Mouse (Mus musculus) midbrain, embryonic 15.5 days (tissue): ENCODE results near the gene Rassf3. TPM values are rescaled to one million over a fixed set of nuclear protein-coding genes. Genes with fewer than 3 reads are reported as not detected.
A peak's percentile ranks its signal among the peaks of the same experiment; 100 is the strongest.

Experiments
- ATAC-seq: fragments of 200-750 bp; cut with Nextera tagmentation; replicated peaks from 2 replicates; pipeline ENCODE4 v1.8.0; 2017; ENCODE audit warnings: moderate TSS enrichment
- H3K27ac ChIP-seq: fragments of 300-500 bp; sonication (generic); 2 replicates; pipeline ENCODE4 v1.5.1; 2015; ENCODE audit warnings: mild to moderate bottlenecking, inconsistent platforms
- H3K27me3 ChIP-seq: fragments of 300-500 bp; sonication (generic); replicated peaks from 2 replicates; pipeline ENCODE4 v1.6.1; 2015; ENCODE audit warnings: inconsistent platforms
- H3K36me3 ChIP-seq: fragments of 300-500 bp; sonication (generic); replicated peaks from 2 replicates; pipeline ENCODE4 v1.6.1; 2015; ENCODE audit warnings: inconsistent platforms
- H3K4me1 ChIP-seq: fragments of 300-500 bp; sonication (generic); 2 replicates; pipeline ENCODE4 v1.6.1; 2015; ENCODE audit warnings: inconsistent platforms
- H3K4me2 ChIP-seq: fragments of 300-500 bp; sonication (generic); 2 replicates; pipeline ENCODE4 v1.6.1; 2015; ENCODE audit warnings: inconsistent platforms, mild to moderate bottlenecking, moderate library complexity
- H3K4me3 ChIP-seq: fragments of 300-500 bp; sonication (generic); 2 replicates; pipeline ENCODE4 v1.5.1; 2015; ENCODE audit warnings: mild to moderate bottlenecking, inconsistent platforms
- H3K9ac ChIP-seq: fragments of 300-500 bp; sonication (generic); 2 replicates; pipeline ENCODE4 v1.6.1; 2015; ENCODE audit warnings: mild to moderate bottlenecking, inconsistent platforms
- H3K9me3 ChIP-seq: fragments of 300-500 bp; sonication (generic); 2 replicates; pipeline ENCODE4 v1.6.1; 2016; ENCODE audit warnings: inconsistent platforms
- WGBS: fragments of 180-500 bp; shearing (Covaris S2); methylation state at CpG from one replicate; pipeline ENCODE4 v1.1.7; 2015; ENCODE audit warnings: mixed read lengths; 5-methylcytosine and 5-hydroxymethylcytosine counted together
- polyA plus RNA-seq: library from polyadenylated mRNA; unstranded; fragments of >200 nt; fragmentation: Nextera tagmentation; extraction: Ambion mirVana; gene quantifications from 2 replicates; pipeline ENCODE4 v1.2.1, GENCODE M21; 2015

Gene Rassf3
- polyA plus RNA-seq, 1 experiment from 2014 or later: 4.2 TPM

DNA sequence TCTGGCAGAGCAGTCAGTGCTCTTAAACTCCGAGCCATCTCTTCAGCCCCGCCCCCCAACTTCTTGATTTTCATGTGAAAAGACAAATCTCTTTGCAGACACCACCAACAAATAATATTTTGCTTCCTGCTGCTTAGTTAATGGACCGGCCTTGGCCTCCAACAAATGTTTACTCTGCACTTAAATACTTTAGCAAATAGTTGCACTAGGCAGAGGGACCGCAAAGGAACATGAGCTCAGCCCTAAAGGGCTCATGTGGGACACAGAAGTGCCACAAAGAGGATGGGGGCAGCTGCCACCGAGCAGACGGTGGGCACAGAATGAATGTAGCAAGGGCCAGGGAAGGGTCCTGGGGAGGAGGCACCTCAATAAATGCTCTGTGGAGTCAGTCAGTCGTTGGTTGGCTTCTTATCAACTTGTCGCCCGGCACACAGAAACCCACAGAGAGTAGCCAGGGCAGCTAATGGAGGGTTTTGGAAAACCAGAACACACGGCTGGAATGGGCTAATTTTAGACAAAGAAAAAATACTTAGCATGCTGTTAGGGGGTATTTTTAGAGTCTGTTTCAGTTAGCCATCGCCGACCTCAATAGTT, 44.0 kb downstream of the Rassf3 start:
- Histone ChIP-seq H3K4me3 (no peak overlapping the region), H3K9ac (no peak overlapping the region), H3K27ac (peak overlapping the region; percentile 53; the same call in 1 of the 2 replicates), H3K4me1 (peaks cover 14% of the 10 kb centered on the region), H3K9me3 (no peaks in the 10 kb centered on the region), H3K36me3 (no peaks in the 10 kb centered on the region), H3K27me3 (no peaks in the 10 kb centered on the region), H3K4me2 (no peak overlapping the region)
- ATAC-seq: 0 out of 2 replicates have a peak, but pooled peaks have one; percentile 11
- 48% methylated on average over 12 of the region's 12 CpGs for WGBS

DNA sequence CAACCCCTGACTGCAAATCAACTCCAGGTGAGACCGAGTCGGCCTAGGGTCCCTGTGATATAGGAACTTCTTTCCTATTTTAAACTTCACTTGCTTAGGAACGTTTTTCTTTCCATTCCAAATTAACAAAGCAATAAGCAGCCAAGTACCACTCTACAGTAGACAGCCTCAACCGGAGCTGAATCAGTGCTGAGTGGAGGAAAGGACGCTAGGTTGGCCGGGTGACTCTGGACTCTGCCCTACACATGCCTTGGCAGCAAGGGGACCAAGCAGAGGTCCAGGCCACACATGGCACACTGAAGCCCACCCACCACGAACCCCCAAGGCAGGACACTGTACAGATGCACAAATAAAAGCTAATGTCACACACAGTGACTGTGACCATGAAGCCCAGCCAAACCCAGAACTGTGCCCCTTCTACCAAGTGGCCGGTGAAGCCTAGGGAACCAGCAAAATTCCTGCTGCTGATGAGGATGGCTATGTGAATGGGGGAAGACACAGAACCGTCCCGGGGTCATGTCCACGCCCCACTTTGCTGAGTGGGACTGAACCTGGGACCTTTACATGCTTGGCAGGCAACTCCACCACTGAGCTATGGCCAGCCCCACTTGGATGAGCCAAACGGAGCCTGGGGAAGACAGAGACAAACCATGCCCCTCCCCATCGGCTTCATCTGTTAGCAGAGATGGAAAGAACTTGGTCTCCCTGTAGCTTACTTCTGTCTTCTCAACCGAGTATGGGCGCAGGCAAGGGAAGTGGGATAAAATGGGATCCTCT, 45.2 kb downstream of the Rassf3 start:
- ATAC-seq: no peak
- Histone ChIP-seq H3K4me1 (peaks cover 14% of the 10 kb centered on the region), H3K4me2 (no peak overlapping the region), H3K36me3 (no peaks in the 10 kb centered on the region), H3K27me3 (no peaks in the 10 kb centered on the region), H3K4me3 (no peak overlapping the region), H3K9me3 (no peaks in the 10 kb centered on the region), H3K27ac (no peak overlapping the region), H3K9ac (no peak overlapping the region)
- WGBS: 83% methylated on average over 15 of the region's 15 CpGs

DNA sequence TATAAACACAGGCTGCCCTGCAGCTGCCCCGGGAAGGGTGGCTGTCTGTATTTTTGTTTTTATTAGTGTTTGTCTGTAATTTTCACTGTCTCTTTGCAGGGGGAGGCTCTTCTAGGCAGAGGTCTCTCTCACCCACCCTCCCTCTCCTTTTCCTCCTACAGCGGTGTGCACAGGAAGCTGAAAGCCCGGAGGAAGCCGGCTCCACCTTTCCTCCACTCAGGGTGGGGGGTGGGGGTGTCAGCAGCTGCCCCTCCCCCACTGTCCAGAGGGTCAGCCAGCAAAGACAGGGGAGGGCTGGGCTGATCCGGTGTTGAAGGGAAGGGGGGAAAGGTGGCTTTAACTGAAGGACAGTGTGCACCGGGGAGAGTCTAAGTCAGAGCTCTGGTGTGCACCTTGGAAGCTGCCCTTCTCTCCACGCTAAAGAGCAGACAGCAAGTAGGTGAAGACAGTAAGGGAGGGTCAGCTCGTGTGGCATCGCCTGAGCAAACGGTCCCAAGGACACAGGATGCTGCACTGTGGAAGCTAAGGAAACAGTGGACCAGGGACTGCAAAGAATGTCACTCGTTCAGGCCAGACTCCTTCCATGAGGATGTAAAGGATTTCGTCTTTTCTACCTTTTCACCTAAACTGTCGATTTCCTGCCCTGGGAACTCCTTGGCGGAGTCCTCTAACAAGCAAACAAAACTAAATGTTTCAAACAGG, 46.0 kb downstream of the Rassf3 start:
- ATAC-seq: no peak
- WGBS: 41% methylated on average over 14 of the region's 14 CpGs
- no peaks in the 10 kb centered on the region for H3K9me3 ChIP-seq
- no peak overlapping the region for H3K27ac ChIP-seq
- no peak overlapping the region for H3K9ac ChIP-seq
- peaks cover 14% of the 10 kb centered on the region for H3K4me1 ChIP-seq
- H3K36me3 ChIP-seq: no peaks in the 10 kb centered on the region
- no peak overlapping the region for H3K4me3 ChIP-seq
- no peak overlapping the region; the same call in 1 of the 2 replicates for H3K4me2 ChIP-seq
- H3K27me3 ChIP-seq: no peaks in the 10 kb centered on the region

DNA sequence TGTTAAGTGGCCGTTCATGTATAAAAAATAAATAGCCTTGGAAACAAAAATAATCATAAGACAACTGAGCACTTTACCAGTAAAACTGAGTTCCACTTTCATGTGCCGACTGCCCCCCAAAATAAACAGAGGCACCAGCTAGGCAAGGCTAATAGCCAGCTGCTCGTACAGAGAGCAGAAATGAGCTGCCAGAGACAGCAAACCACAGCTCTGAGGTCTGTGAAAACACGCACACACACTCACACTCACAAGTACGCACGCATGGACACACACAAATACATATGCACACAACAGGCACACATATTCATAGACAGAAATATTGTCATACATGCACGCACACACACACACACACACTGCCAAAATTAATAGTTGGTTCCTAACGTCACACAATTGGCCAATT, 46.6 kb downstream of the Rassf3 start:
- H3K9me3 ChIP-seq: no peaks in the 10 kb centered on the region
- no peak overlapping the region for H3K4me3 ChIP-seq
- no peaks in the 10 kb centered on the region for H3K36me3 ChIP-seq
- no peak overlapping the region for H3K4me2 ChIP-seq
- H3K27me3 ChIP-seq: no peaks in the 10 kb centered on the region
- no peak for ATAC-seq
- no peak overlapping the region for H3K9ac ChIP-seq
- peaks cover 14% of the 10 kb centered on the region for H3K4me1 ChIP-seq
- 68% methylated on average over 8 of the region's 8 CpGs for WGBS
- no peak overlapping the region for H3K27ac ChIP-seq

DNA sequence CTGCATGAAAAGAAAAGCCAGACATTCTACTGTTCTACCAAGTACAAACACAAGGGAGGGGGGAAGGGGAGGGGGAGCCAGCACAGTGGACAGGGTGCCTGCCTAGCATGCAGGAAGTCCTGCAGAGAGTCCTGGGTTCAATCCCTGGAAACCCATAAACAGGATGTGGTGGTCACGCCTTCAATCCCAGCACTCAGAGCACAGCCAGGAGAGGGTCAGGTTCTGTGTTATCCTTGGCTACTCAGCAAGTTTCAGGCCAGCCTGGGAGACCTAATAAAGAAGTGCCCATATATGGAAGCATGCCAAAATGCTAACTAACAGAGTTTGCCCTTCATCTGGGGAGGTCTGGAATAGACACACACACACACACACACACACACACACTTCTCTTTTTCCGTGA, 47.1 kb downstream of the Rassf3 start:
- Histone ChIP-seq H3K27ac (no peak overlapping the region), H3K4me3 (no peak overlapping the region), H3K4me1 (peaks cover 16% of the 10 kb centered on the region), H3K4me2 (no peak overlapping the region), H3K27me3 (no peaks in the 10 kb centered on the region), H3K9me3 (no peaks in the 10 kb centered on the region), H3K36me3 (no peaks in the 10 kb centered on the region), H3K9ac (no peak overlapping the region)
- 53% methylated on average over 2 of the region's 2 CpGs for WGBS
- peak; percentile 48 for ATAC-seq

DNA sequence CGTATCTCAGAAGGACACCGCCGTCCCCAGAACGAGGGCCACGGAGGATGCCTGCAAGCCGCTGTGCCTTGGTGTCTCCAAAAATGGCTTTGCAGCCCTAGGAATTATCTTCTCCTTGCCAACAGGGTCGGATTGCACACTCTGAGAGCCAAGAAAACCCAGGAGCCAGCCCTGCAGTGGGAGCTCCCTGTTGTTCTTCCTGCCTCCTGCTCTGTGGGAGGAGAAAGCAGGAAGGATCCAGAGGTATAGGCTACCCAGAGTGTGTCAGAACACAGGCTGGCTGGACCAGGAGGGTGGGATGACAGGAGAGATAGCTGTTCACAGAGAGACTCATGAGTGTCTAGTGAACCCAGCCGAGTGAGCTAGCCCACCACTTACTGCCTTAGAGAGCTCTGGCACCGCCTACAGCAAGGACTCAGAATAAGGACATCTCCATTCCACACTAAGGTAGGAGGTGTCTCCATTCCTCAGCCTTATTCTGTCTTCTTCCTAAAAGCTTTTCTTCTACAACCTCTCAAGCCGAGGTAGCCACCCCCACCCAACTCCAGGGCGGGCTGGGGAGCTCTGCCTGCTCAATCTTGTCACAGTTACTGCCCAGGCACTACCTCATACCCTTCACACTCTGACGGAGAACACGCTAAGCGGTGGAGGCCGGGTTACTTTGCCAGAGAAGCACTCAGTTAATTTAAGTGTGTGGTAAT, 48.0 kb downstream of the Rassf3 start:
- Histone ChIP-seq H3K4me1 (peaks cover 23% of the 10 kb centered on the region), H3K9ac (no peak overlapping the region), H3K4me2 (no peak overlapping the region), H3K9me3 (no peaks in the 10 kb centered on the region), H3K27me3 (no peaks in the 10 kb centered on the region), H3K36me3 (no peaks in the 10 kb centered on the region), H3K27ac (no peak overlapping the region), H3K4me3 (no peak overlapping the region)
- WGBS: 84% methylated on average over 15 of the region's 15 CpGs
- ATAC-seq: no peak

DNA sequence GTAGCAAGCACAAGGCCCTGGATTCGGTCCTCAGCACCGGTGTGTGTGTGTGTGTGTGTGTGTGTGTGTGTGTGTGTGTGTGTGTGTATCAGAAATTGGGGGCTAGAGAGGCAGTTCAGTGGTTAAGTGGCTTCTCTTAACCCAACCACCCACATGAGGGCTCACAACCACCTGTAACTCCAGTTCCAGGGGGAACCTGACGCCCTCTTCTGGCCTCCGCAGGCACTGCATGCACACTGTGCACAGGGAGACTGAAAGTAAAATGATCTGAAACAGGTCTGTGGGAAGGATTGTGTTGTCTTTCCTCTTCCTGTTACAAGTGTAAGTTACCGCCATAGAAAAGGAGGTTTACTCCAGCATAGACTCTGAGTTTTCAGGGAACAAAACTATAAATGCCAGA, 49.0 kb downstream of the Rassf3 start:
- Histone ChIP-seq H3K4me1 (peaks cover 18% of the 10 kb centered on the region), H3K4me3 (no peak overlapping the region), H3K4me2 (no peak overlapping the region), H3K27ac (no peak overlapping the region), H3K9me3 (no peaks in the 10 kb centered on the region), H3K27me3 (no peaks in the 10 kb centered on the region), H3K36me3 (no peaks in the 10 kb centered on the region), H3K9ac (no peak overlapping the region)
- no peak for ATAC-seq
- 63% methylated on average over 5 of the region's 5 CpGs for WGBS

DNA sequence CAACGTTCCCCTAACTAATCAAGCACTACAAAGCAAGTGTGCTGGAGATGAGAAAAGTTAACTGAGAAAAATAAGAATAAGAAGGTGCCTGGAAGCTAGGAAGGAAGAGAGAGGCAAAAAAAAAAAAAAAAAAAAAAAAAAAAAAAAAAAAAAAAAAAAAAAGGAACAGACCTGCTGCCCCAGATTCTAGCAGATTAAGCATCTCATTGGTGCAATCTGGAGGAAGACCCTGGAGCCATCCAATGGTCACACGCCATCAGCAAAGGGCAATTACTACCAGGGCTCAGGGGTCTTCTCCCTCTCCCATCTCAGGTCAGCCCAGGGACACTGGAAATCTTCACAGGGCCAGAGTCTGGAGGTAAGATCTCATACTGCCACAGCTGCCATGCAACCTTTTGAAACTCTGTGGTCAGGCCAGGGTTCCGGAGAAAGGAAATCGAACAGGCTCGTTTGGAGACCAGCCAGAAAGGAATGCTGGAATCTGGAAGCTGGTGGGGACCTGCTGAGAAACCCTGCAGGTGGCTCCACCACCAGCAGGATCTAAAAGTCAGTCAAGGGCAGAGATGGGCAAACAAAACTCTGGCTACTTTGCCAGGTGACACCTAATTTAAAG, 49.6 kb downstream of the Rassf3 start:
- no peak overlapping the region for H3K4me2 ChIP-seq
- 45% methylated on average over 5 of the region's 5 CpGs for WGBS
- peaks cover 18% of the 10 kb centered on the region for H3K4me1 ChIP-seq
- H3K36me3 ChIP-seq: no peaks in the 10 kb centered on the region
- no peak for ATAC-seq
- H3K27ac ChIP-seq: no peak overlapping the region
- no peaks in the 10 kb centered on the region for H3K9me3 ChIP-seq
- H3K27me3 ChIP-seq: no peaks in the 10 kb centered on the region
- H3K9ac ChIP-seq: no peak overlapping the region
- no peak overlapping the region for H3K4me3 ChIP-seq

DNA sequence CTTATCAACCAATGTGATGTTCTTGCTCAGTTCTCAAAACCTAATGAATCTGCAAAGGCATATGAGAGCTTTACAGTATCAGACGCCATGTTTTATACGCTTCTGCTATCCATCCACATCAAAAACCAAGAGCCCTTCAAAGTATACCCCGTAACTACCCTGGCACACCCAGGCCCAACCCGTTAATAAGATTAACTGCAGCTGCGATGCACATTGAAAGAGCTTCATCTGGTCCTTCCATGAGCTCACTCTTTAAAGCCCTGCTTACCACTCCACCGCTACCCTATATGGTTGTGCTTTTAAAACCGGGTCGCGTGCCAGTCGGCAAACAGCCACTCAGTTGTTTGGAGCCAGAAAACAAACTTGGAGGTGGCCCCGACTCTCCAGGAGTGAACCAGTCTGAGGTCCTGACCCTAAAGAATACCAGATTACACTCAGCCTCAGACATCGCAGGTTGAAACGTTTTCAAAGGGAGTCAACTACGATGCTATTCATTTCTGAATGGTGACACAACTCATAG, 50.6 kb downstream of the Rassf3 start:
- no peak overlapping the region for H3K9ac ChIP-seq
- H3K27ac ChIP-seq: no peak overlapping the region
- H3K4me2 ChIP-seq: no peak overlapping the region
- WGBS: 81% methylated on average over 14 of the region's 14 CpGs
- ATAC-seq: no peak
- no peaks in the 10 kb centered on the region for H3K36me3 ChIP-seq
- H3K9me3 ChIP-seq: no peaks in the 10 kb centered on the region
- H3K4me1 ChIP-seq: peaks cover 18% of the 10 kb centered on the region
- H3K4me3 ChIP-seq: no peak overlapping the region
- H3K27me3 ChIP-seq: no peaks in the 10 kb centered on the region

DNA sequence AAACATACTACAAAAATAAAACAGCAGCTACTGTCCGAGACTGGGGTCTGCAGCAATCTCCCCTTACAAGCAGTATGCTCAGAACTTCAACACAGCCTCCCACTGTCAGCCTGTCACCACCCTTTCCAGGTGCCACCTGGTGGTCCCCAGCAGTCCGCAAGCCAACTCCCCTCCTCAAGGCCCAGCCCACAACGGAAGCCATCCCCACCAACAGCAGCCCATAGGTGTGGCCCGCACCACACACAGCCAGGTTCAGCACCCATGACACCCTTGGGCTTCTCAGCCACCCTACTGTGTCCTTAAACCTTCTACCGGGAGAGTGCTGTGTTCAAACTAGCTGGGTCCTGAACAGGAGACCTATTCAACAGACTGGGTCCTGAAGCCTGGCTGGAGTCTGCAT, 51.1 kb downstream of the Rassf3 start:
- Histone ChIP-seq H3K9ac (no peak overlapping the region), H3K9me3 (no peaks in the 10 kb centered on the region), H3K27me3 (no peaks in the 10 kb centered on the region), H3K4me1 (peaks cover 18% of the 10 kb centered on the region), H3K4me3 (no peak overlapping the region), H3K4me2 (no peak overlapping the region), H3K36me3 (no peaks in the 10 kb centered on the region), H3K27ac (no peak overlapping the region)
- no peak for ATAC-seq
- 93% methylated on average over 5 of the region's 5 CpGs for WGBS

DNA sequence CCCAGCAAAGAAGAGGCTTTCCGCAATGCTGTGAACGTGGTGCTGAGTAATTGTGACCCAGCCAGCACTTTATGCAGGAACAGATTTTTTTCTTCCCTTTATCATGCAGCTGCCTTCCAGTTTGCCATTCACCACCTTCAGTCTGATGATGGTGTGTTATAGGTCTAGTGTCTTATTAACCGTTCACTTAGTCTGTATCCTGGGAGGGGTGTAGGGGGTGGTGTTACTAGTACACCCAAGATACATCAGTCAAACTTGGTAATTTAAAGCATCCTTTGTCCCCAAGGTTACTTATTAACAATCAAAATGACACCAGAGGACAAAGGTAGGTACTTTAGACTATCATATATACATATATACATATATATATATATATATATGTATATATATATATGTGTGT, 51.7 kb downstream of the Rassf3 start:
- Histone ChIP-seq H3K9me3 (no peaks in the 10 kb centered on the region), H3K4me2 (no peak overlapping the region), H3K9ac (no peak overlapping the region), H3K27me3 (no peaks in the 10 kb centered on the region), H3K27ac (no peak overlapping the region), H3K36me3 (no peaks in the 10 kb centered on the region), H3K4me3 (no peak overlapping the region), H3K4me1 (peaks cover 17% of the 10 kb centered on the region)
- WGBS: 73% methylated on average over 3 of the region's 3 CpGs
- ATAC-seq: no peak
